Mouse (Mus musculus): ENCODE measurements around the gene Atp7b. TPM values are rescaled to one million over a fixed set of nuclear protein-coding genes. Genes with fewer than 3 reads are reported as not detected.

Gene Atp7b
- total and polyA plus RNA-seq, 2 experiments from 2014 or later, result 2.4 to 6.3 TPM

DNA sequence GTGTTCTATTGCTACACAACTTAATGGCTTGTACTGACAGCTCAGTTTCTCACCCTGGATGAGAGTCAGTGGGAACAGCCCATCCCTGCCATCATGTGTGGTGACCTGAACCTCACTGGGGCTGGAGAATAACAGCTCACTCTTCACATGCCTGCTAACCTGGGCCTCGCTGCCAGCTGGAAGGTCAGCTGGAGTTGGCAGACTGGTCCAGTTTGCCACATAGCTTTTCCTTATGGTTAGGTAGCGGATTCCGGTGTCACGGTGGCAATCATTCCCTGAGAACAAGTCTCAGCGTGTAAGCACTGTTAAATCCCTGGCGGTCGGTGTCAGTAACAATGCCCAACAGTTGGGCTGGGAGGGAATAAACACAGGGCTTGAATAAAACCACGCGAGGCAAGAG is 24.0 kb downstream of the Atp7b start:
- Histone ChIP-seq H3K27ac (no peak overlapping the region), H3K36me3 (ENCODE audit: insufficient read depth, low read length) (no peaks in the 10 kb centered on the region), H3K27me3 (ENCODE audit: insufficient read depth, low read length) (no peaks in the 10 kb centered on the region), H3K9ac (replicated peaks; ENCODE audit: low read length) (no peak overlapping the region), H3K4me1 (ENCODE audit: insufficient read depth, low read length) (no peaks in the 10 kb centered on the region; the same call in 1 of the 2 replicates), H3K9me3 (ENCODE audit: low read length) (no peaks in the 10 kb centered on the region), H3K4me3 (ENCODE audit: low read length) (no peak overlapping the region), H3K4me2 (ENCODE audit: low read depth, low read length) (no peak overlapping the region)
- 82% methylated on average over 9 of the region's 9 CpGs for WGBS
- ATAC-seq (no peak), DNase-seq (ENCODE audit: low spot score) (no peak)
- no peak for TF ChIP-seq CTCF (IDR thresholded peaks at IDR 0.05; ENCODE audit: low read depth)

DNA sequence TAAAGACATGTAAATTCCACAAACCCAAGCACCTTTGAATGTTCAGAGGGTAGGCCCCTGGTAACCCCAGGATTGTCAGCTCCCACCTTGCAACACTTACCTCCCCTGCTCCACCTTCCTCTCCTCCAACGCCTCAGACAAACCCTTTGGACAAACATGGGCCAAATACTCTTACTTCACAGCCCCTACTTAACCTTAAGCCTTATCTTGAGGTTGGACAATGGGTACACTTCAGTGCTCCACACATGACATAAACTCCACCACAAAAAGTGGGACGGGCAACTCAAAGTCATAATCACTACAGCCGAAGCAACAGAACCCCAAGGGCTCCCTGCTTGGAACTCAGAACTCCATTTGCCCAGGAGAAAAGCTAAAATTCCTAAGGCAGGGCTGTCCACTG is 29.1 kb downstream of the Atp7b start:
- H3K9me3 ChIP-seq (ENCODE audit: low read length), result no peaks in the 10 kb centered on the region
- no peak overlapping the region for H3K9ac ChIP-seq (replicated peaks; ENCODE audit: low read length)
- H3K27me3 ChIP-seq (ENCODE audit: insufficient read depth, low read length), result no peaks in the 10 kb centered on the region
- no peaks in the 10 kb centered on the region for H3K4me1 ChIP-seq (ENCODE audit: insufficient read depth, low read length)
- ATAC-seq (no peak), DNase-seq (ENCODE audit: low spot score) (no peak)
- no peak for TF ChIP-seq CTCF (IDR thresholded peaks at IDR 0.05; ENCODE audit: low read depth)
- 89% methylated on average over 3 of the region's 3 CpGs for WGBS
- H3K4me3 ChIP-seq (ENCODE audit: low read length), result no peak overlapping the region
- no peaks in the 10 kb centered on the region for H3K36me3 ChIP-seq (ENCODE audit: insufficient read depth, low read length)
- no peak overlapping the region for H3K4me2 ChIP-seq (ENCODE audit: low read depth, low read length)
- H3K27ac ChIP-seq, result no peak overlapping the region

DNA sequence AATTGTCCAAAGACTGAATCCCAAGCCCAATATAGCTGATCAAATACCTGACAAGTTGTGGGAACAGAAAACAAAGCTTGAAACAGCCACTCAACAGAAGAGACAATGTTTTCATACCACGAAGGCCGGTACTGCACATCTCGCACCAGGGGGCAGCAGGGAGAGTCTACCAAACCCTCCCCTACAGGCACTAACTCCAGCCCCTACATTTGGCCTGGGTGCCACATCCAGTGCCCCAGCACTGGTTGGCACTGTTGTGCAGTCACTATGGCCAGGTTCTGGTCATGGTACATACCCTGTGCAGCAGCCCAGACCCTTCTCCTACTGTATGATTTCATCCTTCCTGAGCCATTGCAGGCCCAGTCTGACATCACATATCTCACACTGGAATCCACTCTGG is 31.1 kb downstream of the Atp7b start:
- Histone ChIP-seq H3K9ac (replicated peaks; ENCODE audit: low read length) (no peak overlapping the region), H3K27ac (no peak overlapping the region), H3K27me3 (ENCODE audit: insufficient read depth, low read length) (no peaks in the 10 kb centered on the region), H3K4me1 (ENCODE audit: insufficient read depth, low read length) (no peaks in the 10 kb centered on the region), H3K4me2 (ENCODE audit: low read depth, low read length) (no peak overlapping the region), H3K9me3 (ENCODE audit: low read length) (no peaks in the 10 kb centered on the region), H3K36me3 (ENCODE audit: insufficient read depth, low read length) (no peaks in the 10 kb centered on the region), H3K4me3 (ENCODE audit: low read length) (no peak overlapping the region)
- TF ChIP-seq CTCF (IDR thresholded peaks at IDR 0.05; ENCODE audit: low read depth), result 0 out of 2 replicates have a peak, but pooled peaks have one; percentile 11
- 88% methylated on average over 3 of the region's 3 CpGs for WGBS
- DNase-seq (ENCODE audit: low spot score) (no peak), ATAC-seq (0 out of 2 replicates have a peak, but pooled peaks have one; percentile 35)

DNA sequence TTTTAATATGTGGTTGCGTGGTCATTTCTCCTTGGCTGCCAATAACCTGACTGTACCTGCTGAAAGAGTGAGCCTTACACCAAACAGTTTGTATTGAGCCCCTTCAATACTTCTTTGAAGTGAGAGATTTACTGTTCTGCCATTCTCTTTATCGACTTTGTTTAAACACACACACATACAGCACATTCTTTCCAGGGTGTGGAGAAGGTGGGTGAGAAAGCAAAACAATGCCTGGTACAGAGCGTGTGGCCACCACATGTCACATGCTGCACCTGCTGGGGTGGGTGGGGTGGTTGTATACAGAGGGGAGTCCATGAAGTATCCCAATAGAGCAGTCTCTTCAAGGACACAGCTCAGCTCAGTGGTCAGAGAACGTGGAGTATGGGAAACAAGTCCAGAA is 34.9 kb downstream of the Atp7b start:
- no peaks in the 10 kb centered on the region for H3K27me3 ChIP-seq (ENCODE audit: insufficient read depth, low read length)
- H3K36me3 ChIP-seq (ENCODE audit: insufficient read depth, low read length), result no peaks in the 10 kb centered on the region; the same call in 1 of the 2 replicates
- no peaks in the 10 kb centered on the region for H3K4me1 ChIP-seq (ENCODE audit: insufficient read depth, low read length)
- H3K27ac ChIP-seq, result no peak overlapping the region
- 82% methylated on average over 4 of the region's 4 CpGs for WGBS
- H3K4me2 ChIP-seq (ENCODE audit: low read depth, low read length), result no peak overlapping the region
- H3K9me3 ChIP-seq (ENCODE audit: low read length), result no peaks in the 10 kb centered on the region
- no peak overlapping the region for H3K9ac ChIP-seq (replicated peaks; ENCODE audit: low read length)
- no peak for TF ChIP-seq CTCF (IDR thresholded peaks at IDR 0.05; ENCODE audit: low read depth)
- DNase-seq (ENCODE audit: low spot score) (no peak), ATAC-seq (no peak)
- no peak overlapping the region for H3K4me3 ChIP-seq (ENCODE audit: low read length)

DNA sequence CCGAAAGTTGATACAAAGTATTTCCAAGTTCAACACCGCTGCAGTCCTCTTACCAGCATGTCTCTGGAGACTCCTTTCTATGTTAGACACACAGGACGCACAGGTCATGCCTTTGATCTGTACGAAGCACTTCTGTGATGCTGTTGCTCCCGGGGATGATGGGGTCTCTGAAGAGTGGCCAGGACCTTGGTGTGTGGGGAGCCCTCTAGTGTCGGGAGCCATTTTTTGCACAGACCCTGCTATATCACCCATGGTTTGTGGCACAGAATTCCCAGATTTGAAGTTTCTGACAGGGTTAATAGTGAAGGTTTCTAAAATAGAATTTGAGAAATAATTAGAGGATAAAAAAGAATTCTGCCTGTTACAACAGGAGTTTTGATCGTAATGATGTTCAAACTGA is 37.9 kb downstream of the Atp7b start:
- TF ChIP-seq CTCF (IDR thresholded peaks at IDR 0.05; ENCODE audit: low read depth), result peak; percentile 36
- Histone ChIP-seq H3K4me2 (ENCODE audit: low read depth, low read length) (no peak overlapping the region), H3K27me3 (ENCODE audit: insufficient read depth, low read length) (no peaks in the 10 kb centered on the region), H3K27ac (no peak overlapping the region), H3K36me3 (ENCODE audit: insufficient read depth, low read length) (no peaks in the 10 kb centered on the region; the same call in 1 of the 2 replicates), H3K9ac (replicated peaks; ENCODE audit: low read length) (no peak overlapping the region), H3K9me3 (ENCODE audit: low read length) (no peaks in the 10 kb centered on the region), H3K4me3 (ENCODE audit: low read length) (no peak overlapping the region), H3K4me1 (ENCODE audit: insufficient read depth, low read length) (no peaks in the 10 kb centered on the region)
- 61% methylated on average over 7 of the region's 7 CpGs for WGBS
- no peak for DNase-seq (ENCODE audit: low spot score)
- ATAC-seq, result no peak

DNA sequence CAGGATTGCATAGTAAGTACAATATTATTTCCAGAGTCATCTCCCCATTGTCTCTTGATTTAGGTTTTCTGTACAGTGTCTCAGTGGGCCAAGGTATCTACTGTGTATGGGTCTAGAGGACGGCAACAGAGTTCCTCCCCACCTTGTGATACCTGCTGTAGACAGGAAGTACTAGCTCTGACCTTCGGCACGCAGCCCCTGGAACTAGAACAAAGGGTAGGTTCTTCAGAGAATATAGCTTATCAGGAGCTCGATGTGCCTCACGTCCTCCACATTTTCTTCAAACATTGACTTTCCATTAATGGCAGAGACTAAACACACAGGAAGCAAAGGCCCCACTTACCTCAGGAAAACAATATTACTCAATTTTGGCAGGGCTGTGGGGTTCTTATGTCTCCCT is 40.6 kb downstream of the Atp7b start:
- no peak for TF ChIP-seq CTCF (IDR thresholded peaks at IDR 0.05; ENCODE audit: low read depth)
- DNase-seq (ENCODE audit: low spot score) (no peak), ATAC-seq (no peak)
- no peaks in the 10 kb centered on the region; the same call in 1 of the 2 replicates for H3K36me3 ChIP-seq (ENCODE audit: insufficient read depth, low read length)
- no peaks in the 10 kb centered on the region for H3K27me3 ChIP-seq (ENCODE audit: insufficient read depth, low read length)
- H3K9me3 ChIP-seq (ENCODE audit: low read length), result no peaks in the 10 kb centered on the region
- no peak overlapping the region for H3K4me2 ChIP-seq (ENCODE audit: low read depth, low read length)
- no peak overlapping the region for H3K27ac ChIP-seq
- 94% methylated on average over 5 of the region's 5 CpGs for WGBS
- no peaks in the 10 kb centered on the region for H3K4me1 ChIP-seq (ENCODE audit: insufficient read depth, low read length)
- no peak overlapping the region for H3K4me3 ChIP-seq (ENCODE audit: low read length)
- no peak overlapping the region for H3K9ac ChIP-seq (replicated peaks; ENCODE audit: low read length)

DNA sequence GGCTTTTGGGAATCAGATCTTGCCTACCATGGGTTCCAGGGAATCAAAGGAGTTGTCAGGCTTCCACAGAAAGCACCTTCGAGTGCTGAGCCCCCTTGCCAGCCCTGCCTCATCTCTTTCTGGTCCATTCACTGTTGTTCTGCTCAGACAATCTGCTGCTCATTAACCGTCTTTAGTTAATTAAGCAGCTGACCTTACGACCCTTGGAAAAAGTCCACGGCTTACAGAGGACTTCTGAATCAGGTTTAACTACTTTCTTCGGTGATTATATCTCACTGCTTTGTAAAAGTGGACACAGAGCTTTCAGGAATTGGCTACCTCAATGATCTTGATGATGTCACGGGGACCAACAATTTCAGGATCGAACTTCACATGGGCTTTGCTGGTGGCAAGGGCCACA is 42.4 kb downstream of the Atp7b start:
- DNase-seq (ENCODE audit: low spot score) (no peak), ATAC-seq (no peak)
- H3K9me3 ChIP-seq (ENCODE audit: low read length), result no peaks in the 10 kb centered on the region
- H3K36me3 ChIP-seq (ENCODE audit: insufficient read depth, low read length), result no peaks in the 10 kb centered on the region; the same call in 1 of the 2 replicates
- no peak for TF ChIP-seq CTCF (IDR thresholded peaks at IDR 0.05; ENCODE audit: low read depth)
- H3K4me3 ChIP-seq (ENCODE audit: low read length), result no peak overlapping the region
- no peaks in the 10 kb centered on the region for H3K27me3 ChIP-seq (ENCODE audit: insufficient read depth, low read length)
- 66% methylated on average over 7 of the region's 7 CpGs for WGBS
- no peak overlapping the region for H3K4me2 ChIP-seq (ENCODE audit: low read depth, low read length)
- H3K4me1 ChIP-seq (ENCODE audit: insufficient read depth, low read length), result no peaks in the 10 kb centered on the region
- H3K9ac ChIP-seq (replicated peaks; ENCODE audit: low read length), result no peak overlapping the region
- H3K27ac ChIP-seq, result no peak overlapping the region
